Mouse (Mus musculus): Measurements from ENCODE around the gene Tmem45b. TPM values are rescaled to one million over a fixed set of nuclear protein-coding genes. Genes with fewer than 3 reads are reported as not detected.

The Tmem45b gene
- polyA plus RNA-seq (2014; fragmentation: Illumina TruSeq; extraction: RNeasy Lipid Tissue Mini Kit (QIAGEN cat#74804); ENCODE audit: low read depth, low replicate concordance) = 21.3 TPM

DNA sequence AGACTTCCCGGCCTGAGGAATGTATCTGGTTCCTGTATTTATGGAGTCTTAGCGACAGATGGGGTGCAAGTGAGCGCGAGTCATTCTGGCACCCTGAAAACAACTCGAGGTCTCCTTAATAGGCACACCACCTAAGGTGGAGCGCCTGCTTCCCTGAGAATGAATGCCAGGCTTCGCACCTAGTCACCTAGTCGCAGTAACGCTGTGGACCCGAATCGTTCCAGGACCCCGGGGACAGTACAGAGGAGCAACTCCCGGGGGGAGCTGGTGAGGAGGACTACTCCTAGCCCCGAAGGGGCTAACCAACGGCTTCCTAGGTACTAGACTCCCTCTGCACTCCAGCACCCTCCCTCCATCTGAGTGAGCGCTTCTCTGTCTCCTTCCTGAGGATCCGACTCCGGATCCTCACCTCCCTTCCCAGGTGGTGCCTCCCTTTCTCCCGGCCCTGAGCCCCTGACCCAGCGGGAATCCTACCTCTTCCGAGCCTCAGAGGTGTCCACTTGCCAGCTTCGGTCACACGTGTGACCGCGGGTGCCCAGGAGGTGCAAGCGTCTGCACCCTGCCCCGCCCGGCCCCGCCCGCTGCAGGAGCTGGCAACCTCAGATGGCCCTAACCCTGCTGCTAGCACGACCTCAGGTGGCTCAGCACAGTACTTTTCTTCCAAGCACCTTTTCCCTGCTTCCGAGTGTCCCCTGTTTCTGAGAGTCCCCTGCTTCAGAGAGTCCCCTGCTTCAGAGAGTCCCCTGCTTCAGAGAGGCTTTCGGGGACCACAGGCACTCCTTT is at the start of gene Tmem45b:
TSS of gene Tmem45b (minus strand) at position 771 of the 783 bp plus-strand sequence.

DNA sequence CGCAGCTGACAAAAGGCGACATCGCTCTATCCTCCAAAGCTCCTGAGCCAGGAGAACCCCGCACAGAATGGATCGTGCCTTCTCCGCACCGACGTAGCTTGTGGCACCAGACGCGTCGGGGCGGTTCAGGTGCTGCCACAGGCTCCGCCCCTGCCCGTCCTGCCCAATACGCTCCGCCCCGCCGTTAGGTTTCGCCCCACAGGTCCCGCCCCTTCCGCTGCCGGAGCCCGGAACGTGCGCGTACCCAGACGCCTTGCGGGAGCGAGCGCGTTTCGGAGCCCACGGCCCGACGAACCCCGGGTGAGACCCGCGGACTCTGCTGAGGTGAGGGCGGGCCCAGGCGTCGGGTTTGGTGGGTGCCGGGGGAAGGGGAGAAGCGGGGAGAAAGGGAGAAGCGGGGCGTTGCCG is 78.3 kb downstream of the Tmem45b start, which contains the start of gene Nfrkb:
TSS of gene Nfrkb (plus strand) at position 246 of the 408 bp plus-strand sequence.

Other genes starting within 250 kb of the Tmem45b start
- 5.4 TPM for gene Prdm10, start 183.9 kb downstream of the Tmem45b start, polyA plus RNA-seq (2014; fragmentation: Illumina TruSeq; extraction: RNeasy Lipid Tissue Mini Kit (QIAGEN cat#74804); ENCODE audit: low read depth, low replicate concordance)
- 3.3 TPM for gene Nfrkb, start 78.3 kb downstream of the Tmem45b start, polyA plus RNA-seq (2014; fragmentation: Illumina TruSeq; extraction: RNeasy Lipid Tissue Mini Kit (QIAGEN cat#74804); ENCODE audit: low read depth, low replicate concordance)